Mouse (Mus musculus) ES-Bruce4 (cell line): ENCODE measurements at regions not wholly inside any gene's neighbourhood (a gene's known extent, or its start where the extent isn't known, plus 50 kb on each side); places are given as distances from the start of the nearest gene placed in this dataset.

Source experiments
- H3K27ac ChIP-seq: 2 replicates; pipeline ENCODE4 v1.5.1; 2012; ENCODE audit warnings: low read length, inconsistent platforms; ENCODE audit not compliant: insufficient read depth
- H3K27me3 ChIP-seq: 2 replicates; pipeline ENCODE4 v1.6.1; 2012; ENCODE audit warnings: mild to moderate bottlenecking, low read length, inconsistent platforms; ENCODE audit not compliant: control insufficient read depth, poor library complexity, insufficient read depth, severe bottlenecking
- H3K36me3 ChIP-seq: 2 replicates; pipeline ENCODE4 v1.6.1; 2012; ENCODE audit warnings: inconsistent platforms, mild to moderate bottlenecking, low read length, moderate library complexity; ENCODE audit not compliant: control insufficient read depth, poor library complexity, insufficient read depth, severe bottlenecking
- H3K4me1 ChIP-seq: one replicate; pipeline ENCODE4 v1.8.1; 2011; ENCODE audit warnings: low read length; ENCODE audit not compliant: control insufficient read depth, insufficient read depth
- H3K4me3 ChIP-seq: 2 replicates; pipeline ENCODE4 v1.5.1; 2011; ENCODE audit warnings: low read depth, mild to moderate bottlenecking, low read length
- H3K9ac ChIP-seq: 2 replicates; pipeline ENCODE4 v1.6.1; 2012; ENCODE audit warnings: low read depth, mild to moderate bottlenecking, inconsistent platforms; ENCODE audit not compliant: poor library complexity, severe bottlenecking
- H3K9me3 ChIP-seq: replicated peaks from 2 replicates; pipeline ENCODE4 v1.6.1; 2012; ENCODE audit warnings: mild to moderate bottlenecking, low read length, inconsistent platforms; ENCODE audit not compliant: control insufficient read depth, poor library complexity, insufficient read depth, severe bottlenecking
- CTCF ChIP-seq: IDR thresholded peaks from one replicate; pipeline ENCODE4 v1.8.1; 2011; ENCODE audit warnings: low read depth, low read length
- EP300 ChIP-seq: IDR thresholded peaks from 2 replicates; pipeline ENCODE4 v1.6.1; 2011; ENCODE audit warnings: low read depth, low read length; ENCODE audit not compliant: insufficient read depth
- POLR2A ChIP-seq: IDR thresholded peaks from one replicate; pipeline ENCODE4 v1.8.1; 2011; ENCODE audit warnings: low read length; ENCODE audit not compliant: insufficient read depth

DNA sequence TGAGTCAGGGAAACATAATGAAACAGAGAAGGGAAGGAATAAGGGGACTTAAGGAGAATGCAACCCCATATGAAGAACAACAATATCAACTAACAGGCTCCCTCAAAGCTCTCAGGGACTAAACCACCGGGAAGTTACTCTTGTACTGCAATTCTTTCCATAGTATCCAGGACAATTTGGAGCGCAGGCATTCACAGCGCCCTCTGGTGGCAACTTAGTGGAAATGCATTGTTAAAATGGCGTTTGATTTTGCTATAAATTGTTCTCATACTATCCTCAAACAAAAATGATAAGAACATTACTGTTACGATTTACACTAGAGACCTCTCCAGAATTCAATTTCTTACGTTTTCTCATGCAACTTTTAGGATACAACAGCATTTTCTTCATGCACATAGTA, 1126.1 kb downstream of the Pcdh9 start:
- H3K36me3 ChIP-seq: no peaks in the 10 kb centered on the region
- no peak overlapping the region for H3K4me3 ChIP-seq
- no peak overlapping the region for H3K9ac ChIP-seq
- no peak overlapping the region for H3K27ac ChIP-seq
- H3K27me3 ChIP-seq: no peaks in the 10 kb centered on the region
- no peaks in the 10 kb centered on the region for H3K9me3 ChIP-seq
- no peaks in the 10 kb centered on the region for H3K4me1 ChIP-seq
- no peak for TF ChIP-seq EP300
- TF ChIP-seq CTCF: peak; percentile 44
- TF ChIP-seq POLR2A: no peak

DNA sequence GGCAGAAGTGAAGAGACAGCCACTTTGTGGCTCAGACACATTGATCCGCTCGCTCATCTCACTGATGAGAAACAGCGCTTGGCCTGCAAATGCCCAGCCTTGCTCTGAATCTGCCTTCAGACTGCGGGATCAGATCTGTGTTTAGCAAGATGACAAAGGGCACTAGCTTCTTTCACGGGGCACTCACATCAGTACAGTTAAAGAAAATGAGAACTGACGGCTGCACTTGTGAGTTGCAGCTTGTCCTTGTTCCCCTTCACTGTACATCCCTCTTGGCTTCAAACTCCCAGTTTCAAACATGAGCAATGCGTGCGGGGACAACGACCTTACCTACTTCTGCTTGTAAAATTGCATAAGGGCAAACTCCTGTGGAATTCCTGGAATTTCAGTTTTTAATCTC, 1135.8 kb downstream of the Pcdh9 start:
- Histone ChIP-seq H3K9me3 (no peaks in the 10 kb centered on the region), H3K27me3 (no peaks in the 10 kb centered on the region), H3K4me1 (no peaks in the 10 kb centered on the region), H3K27ac (no peak overlapping the region), H3K4me3 (no peak overlapping the region), H3K9ac (no peak overlapping the region), H3K36me3 (no peaks in the 10 kb centered on the region)
- TF ChIP-seq POLR2A (no peak), CTCF (no peak), EP300 (no peak)

DNA sequence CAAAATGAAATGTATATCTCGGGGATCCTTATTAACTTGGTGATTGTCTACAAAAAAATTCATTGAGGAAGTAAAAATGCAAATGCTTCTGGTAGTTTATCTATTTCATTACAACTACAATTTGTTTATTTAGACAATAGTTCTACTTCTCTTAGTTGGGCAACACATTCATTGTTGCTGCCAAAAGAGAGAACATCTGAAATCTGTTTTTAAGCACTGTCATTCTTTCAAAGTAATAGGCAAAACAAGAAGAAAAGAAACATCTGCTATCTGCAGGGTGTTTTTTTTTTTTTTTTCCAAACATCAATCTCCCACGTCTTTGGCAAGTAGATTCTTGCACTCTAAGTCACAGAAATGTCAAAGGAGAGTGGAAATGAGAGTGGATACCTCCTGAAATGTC, 1172.8 kb downstream of the Pcdh9 start:
- no peak overlapping the region for H3K27ac ChIP-seq
- H3K4me1 ChIP-seq: no peaks in the 10 kb centered on the region
- no peak overlapping the region for H3K4me3 ChIP-seq
- no peaks in the 10 kb centered on the region for H3K27me3 ChIP-seq
- H3K36me3 ChIP-seq: no peaks in the 10 kb centered on the region
- TF ChIP-seq EP300 (no peak), CTCF (no peak), POLR2A (no peak)
- no peak overlapping the region for H3K9ac ChIP-seq
- H3K9me3 ChIP-seq: no peaks in the 10 kb centered on the region

DNA sequence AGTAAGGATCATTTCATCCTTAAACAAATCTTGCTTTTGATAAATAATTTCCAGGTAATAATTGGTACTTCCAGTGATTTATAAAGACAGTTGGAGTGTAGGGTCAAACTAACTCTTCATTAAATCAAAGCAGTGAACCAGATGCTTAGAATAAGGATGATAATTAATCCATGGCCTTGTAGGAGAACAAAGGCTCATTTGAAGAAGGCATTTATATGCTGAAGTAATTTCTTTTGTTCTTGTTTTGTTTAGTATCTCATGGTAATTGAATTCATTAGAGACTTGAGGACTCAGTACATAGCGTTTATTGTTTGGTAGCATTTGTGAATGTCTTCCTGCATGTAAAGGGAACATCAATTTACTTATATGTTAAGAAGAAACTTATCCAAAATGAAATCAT, 1202.3 kb downstream of the Pcdh9 start:
- H3K9me3 ChIP-seq: no peaks in the 10 kb centered on the region
- no peak overlapping the region for H3K9ac ChIP-seq
- H3K4me3 ChIP-seq: no peak overlapping the region
- H3K4me1 ChIP-seq: no peaks in the 10 kb centered on the region
- H3K27me3 ChIP-seq: no peaks in the 10 kb centered on the region
- H3K36me3 ChIP-seq: no peaks in the 10 kb centered on the region
- no peak overlapping the region for H3K27ac ChIP-seq
- TF ChIP-seq EP300 (no peak), CTCF (no peak), POLR2A (no peak)

DNA sequence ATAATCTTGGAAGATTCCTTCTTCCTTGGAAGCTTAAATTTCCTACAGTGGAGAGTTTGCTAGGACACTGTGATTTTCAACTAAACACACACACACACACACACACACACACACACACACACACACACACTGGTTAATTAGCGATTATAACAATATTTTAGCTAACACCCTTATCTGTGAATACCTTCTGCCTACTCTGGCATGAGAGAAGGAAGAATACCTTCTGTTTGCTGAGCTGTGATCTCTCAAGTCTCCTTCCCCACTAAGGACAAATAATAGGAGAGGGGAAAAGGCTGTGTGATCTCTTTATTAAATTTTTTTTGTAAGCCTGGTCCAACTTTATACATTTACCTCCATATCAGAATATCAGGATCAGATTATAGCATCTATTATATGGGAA, 1203.4 kb downstream of the Pcdh9 start:
- H3K27me3 ChIP-seq: no peaks in the 10 kb centered on the region
- H3K4me1 ChIP-seq: no peaks in the 10 kb centered on the region
- H3K27ac ChIP-seq: no peak overlapping the region
- no peaks in the 10 kb centered on the region for H3K9me3 ChIP-seq
- TF ChIP-seq POLR2A (no peak), CTCF (no peak), EP300 (no peak)
- H3K4me3 ChIP-seq: no peak overlapping the region
- H3K36me3 ChIP-seq: no peaks in the 10 kb centered on the region
- H3K9ac ChIP-seq: no peak overlapping the region

DNA sequence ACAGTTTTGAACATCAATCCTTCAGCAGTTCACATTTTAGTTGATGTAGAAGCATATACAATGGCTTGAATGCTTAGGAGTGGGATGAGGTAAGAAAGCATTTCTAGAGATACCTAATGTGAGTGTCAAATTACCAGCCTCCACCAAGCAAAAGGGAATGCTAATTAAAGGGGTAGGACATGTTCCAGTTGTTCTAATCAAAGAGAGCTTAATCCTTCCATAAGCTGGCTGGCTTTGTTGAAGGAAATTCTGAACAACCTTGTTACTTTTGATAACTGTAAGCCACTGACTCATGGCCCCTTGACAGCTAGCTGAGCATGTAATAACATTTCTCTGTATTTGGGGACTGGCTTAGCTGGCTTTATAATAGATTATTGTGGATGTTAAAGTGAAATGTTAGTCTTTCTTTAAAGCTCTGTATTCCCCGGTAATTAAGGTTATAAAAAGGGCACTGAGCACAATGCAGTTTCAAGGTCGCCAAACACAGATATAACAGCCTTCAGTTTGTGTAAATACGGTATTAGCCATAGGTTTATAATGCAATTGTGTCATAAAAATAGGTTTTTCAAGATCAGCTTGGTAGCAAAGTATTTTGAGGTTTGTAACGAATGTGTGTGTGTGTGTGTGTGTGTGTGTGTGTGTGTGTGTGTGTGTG, 1211.5 kb downstream of the Pcdh9 start:
- Histone ChIP-seq H3K4me1 (no peaks in the 10 kb centered on the region), H3K9ac (no peak overlapping the region), H3K9me3 (no peaks in the 10 kb centered on the region), H3K36me3 (no peaks in the 10 kb centered on the region), H3K27me3 (no peaks in the 10 kb centered on the region), H3K4me3 (no peak overlapping the region), H3K27ac (no peak overlapping the region)
- no peak for TF ChIP-seq POLR2A
- no peak for TF ChIP-seq EP300
- TF ChIP-seq CTCF: no peak
